Mouse (Mus musculus) G1E-ER4 (cell line): ENCODE data around the gene Ugt2b38. TPM values are rescaled to one million over a fixed set of nuclear protein-coding genes. Genes with fewer than 3 reads are reported as not detected.
"Not testable (repeated sequence)": the region's sequence is repeated elsewhere in the genome, so short reads cannot be mapped to it uniquely, and the experiment has no call there.

Experiments used
- GATA1 ChIP-seq: IDR thresholded peaks from one replicate; pipeline ENCODE4 v1.8.0; 2012; ENCODE audit warnings: low read length, inconsistent platforms
- polyA plus RNA-seq: library from polyadenylated mRNA; stranded (reverse); fragments of >175 nt; gene quantifications from 2 replicates; pipeline ENCODE4 v1.2.3, GENCODE M21; 2012

Gene Ugt2b38
- polyA plus RNA-seq: not detected in 2 replicates

DNA sequence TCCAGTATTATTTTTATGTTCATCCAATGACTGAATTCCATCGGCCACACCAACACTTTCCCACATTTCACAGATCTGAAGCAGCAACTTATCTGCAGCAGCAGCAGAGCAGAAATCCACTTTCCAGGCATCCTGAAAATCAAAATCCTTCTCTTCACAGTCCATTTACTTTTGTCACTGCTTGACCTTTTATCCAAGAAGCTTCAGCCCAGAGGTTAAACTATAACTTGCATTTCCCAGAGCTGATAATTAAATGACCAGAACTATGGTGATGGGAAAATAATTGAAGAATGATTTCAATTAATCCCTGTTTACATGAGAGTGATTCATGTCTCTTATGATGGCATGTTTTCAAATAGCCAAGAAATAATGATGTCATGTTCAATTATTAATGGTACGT lies at the start of gene Ugt2b38:
Ugt2b38 (minus strand) TSS at position 163 of the 400 bp plus-strand sequence.
- not testable (repeated sequence) for TF ChIP-seq GATA1

GRCm38 (mm10) chr5:87458810-87459209 lies 34.8 kb upstream of the Ugt2b38 start:
- no peak for TF ChIP-seq GATA1

- no peak for TF ChIP-seq GATA1
These were observed 33.7 kb upstream of the Ugt2b38 start for GRCm38 (mm10) chr5:87457701-87458100.

GRCm38 (mm10) chr5:87456216-87456850 lies 32.3 kb upstream of the Ugt2b38 start:
- TF ChIP-seq GATA1: no peak

GRCm38 (mm10) chr5:87455519-87455918 lies 31.5 kb upstream of the Ugt2b38 start:
- no peak for TF ChIP-seq GATA1

DNA sequence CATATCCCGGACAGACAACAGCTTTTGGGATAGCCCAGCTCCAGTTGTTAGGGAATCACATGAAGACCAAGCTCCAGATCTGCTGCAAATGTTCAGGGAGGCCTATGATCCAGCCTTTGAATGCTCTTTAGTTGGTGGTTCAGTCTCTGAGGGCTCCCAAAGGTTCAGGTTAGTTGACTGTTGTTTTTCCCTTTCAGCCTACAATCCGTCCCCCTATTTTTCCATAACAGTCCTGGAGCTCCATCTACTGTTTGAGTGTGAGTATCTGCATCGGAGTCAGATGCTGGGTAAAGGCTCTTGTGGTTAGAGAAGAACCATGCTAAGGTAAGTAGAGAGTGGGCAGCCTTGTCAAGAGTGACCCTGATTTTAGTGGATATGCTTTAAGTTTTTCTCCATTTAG lies 12.3 kb upstream of the Ugt2b38 start:
- TF ChIP-seq GATA1: no peak

- no peak for TF ChIP-seq GATA1
These were observed 1.7 kb upstream of the Ugt2b38 start for GRCm38 (mm10) chr5:87425676-87426075.

DNA sequence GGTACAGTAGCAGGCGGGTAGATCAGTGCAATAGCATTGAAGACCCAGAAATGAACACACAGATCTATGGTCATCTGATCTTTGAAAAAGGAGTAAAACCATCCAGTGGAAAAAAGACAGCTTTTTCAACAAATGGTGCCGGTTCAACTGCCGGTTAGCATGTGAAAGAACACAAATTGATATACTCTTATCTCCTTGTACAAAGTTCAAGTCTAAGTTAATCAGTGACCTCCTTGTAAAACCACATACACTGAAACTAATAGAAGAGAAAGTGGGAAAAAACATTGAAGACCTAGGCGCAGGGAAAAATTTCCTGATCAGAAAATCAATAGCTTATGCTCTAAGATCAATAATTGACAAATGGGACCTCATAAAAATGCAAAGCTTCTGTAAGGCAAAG lies 27.0 kb downstream of the Ugt2b38 start:
- no peak for TF ChIP-seq GATA1

GRCm38 (mm10) chr5:87390818-87391217 lies 33.2 kb downstream of the Ugt2b38 start:
- TF ChIP-seq GATA1: no peak

GRCm38 (mm10) chr5:87380234-87380633 lies 43.8 kb downstream of the Ugt2b38 start:
- no peak for TF ChIP-seq GATA1

- no peak for TF ChIP-seq GATA1
These were observed 44.2 kb downstream of the Ugt2b38 start for GRCm38 (mm10) chr5:87379825-87380224.

DNA sequence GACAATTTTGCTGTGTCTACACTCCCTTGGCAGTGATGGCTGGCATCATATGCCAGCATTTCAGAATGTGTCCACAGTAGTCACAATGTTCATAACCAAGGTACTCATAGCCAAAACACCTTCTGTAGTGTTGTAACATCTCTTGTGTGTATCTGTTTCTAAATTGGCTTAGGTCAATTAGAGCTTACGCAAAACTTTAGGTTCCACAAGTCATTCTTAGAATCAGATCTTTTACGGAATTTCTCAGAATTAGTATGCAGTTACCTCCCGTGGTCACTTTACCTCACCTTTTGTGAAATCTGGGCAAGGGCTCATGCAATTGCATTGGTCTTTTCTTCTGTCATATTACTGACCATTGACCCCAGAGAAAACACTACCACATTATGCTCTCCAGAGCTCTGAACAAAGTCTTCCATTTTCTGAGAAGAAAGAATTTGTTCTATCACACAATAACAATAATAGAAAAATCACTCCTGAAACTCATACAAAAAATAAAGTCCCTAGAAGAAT lies 48.1 kb downstream of the Ugt2b38 start:
- no peak for TF ChIP-seq GATA1

DNA sequence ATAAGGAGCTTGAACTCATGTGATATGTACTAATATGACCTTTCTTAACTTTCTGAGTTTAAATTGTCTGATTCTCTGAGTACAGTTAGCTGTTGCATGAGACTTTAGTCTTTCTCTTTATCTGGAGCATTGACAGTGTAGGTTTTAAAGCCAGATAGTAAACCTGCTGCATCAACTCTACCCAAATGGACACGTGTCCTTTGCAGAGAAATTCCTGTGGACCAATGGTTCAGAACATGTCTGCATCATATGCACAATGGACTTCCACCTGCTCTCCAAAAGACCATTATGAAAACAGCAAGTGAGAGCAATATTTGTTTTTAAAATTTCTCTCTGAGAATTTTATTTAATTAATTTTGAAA lies 50.5 kb downstream of the Ugt2b38 start:
- no peak for TF ChIP-seq GATA1

Other genes starting within 250 kb of the Ugt2b38 start
- not detected in 2 replicates for gene Ugt2b37, start 169.4 kb downstream of the Ugt2b38 start, polyA plus RNA-seq
- not detected in 2 replicates for gene Ugt2a3, start 87.0 kb downstream of the Ugt2b38 start, polyA plus RNA-seq
- not detected in 2 replicates for gene Ugt2a2, start 58.1 kb upstream of the Ugt2b38 start, polyA plus RNA-seq
- gene Gm43638, start 62.6 kb upstream of the Ugt2b38 start, polyA plus RNA-seq: not detected in 2 replicates
- not detected in 2 replicates for gene Ugt2a1, start 66.7 kb upstream of the Ugt2b38 start, polyA plus RNA-seq
- not detected in 2 replicates for gene Sult1b1, start 114.0 kb upstream of the Ugt2b38 start, polyA plus RNA-seq
- gene Sult1d1, start 144.8 kb upstream of the Ugt2b38 start, polyA plus RNA-seq: not detected in 2 replicates
- gene Sult1e1, start 167.4 kb upstream of the Ugt2b38 start, polyA plus RNA-seq: not detected in 2 replicates
- not detected in 2 replicates for gene Csn1s1, start 242.0 kb upstream of the Ugt2b38 start, polyA plus RNA-seq